Mouse (Mus musculus): ENCODE data around the gene Allc.

DNA sequence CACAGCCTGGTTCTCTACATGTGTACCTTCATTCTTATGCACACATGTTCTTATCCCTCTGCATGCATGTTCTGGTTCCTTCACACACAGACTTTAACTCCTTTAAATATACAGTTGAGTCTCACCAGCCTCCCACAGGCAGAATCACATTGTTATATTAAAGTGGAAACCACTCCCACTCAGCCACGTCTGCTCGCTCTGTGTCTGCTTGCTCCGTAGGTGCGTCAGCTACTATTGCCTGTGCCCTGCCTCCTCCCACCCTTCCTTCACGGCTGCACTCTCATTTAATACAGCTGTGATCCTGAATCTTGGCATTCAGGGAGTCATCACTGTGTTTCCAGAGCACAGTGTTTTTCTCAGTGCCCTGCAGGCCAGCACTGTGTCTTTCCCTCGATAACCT lies 30.1 kb upstream of the Allc start:
- TF ChIP-seq CTCF (conservative IDR thresholded peaks at IDR 0.05 in 1 of 2, IDR thresholded peaks at IDR 0.05 in 1 of 2; ENCODE audit: low read depth in 2 of 2, low read length in 2 of 2) (no peak), POLR2A (IDR thresholded peaks at IDR 0.05; ENCODE audit: low read depth, low read length) (no peak), HCFC1 (IDR thresholded peaks at IDR 0.05; ENCODE audit: low read depth, low read length) (no peak), TCF12 (IDR thresholded peaks at IDR 0.05; ENCODE audit: low read depth, low read length) (no peak), MEF2A (IDR thresholded peaks at IDR 0.05; ENCODE audit: borderline replicate concordance, low read depth, low read length) (no peak), MAZ (IDR thresholded peaks at IDR 0.05; ENCODE audit: low read depth, low read length) (no peak), ZC3H11A (IDR thresholded peaks at IDR 0.05; ENCODE audit: low read depth, low read length) (no peak), SMC3 (IDR thresholded peaks at IDR 0.05; ENCODE audit: low read depth, low read length) (no peak), E2F4 (IDR thresholded peaks at IDR 0.05; ENCODE audit: insufficient replicate concordance, low read depth, low read length) (no peak), CHD1 (IDR thresholded peaks at IDR 0.05; ENCODE audit: low read depth, low read length) (no peak)

All from CH12.LX (cell line).